Mouse (Mus musculus) liver, postnatal 0 days (tissue): ENCODE measurements at regions not wholly inside any gene's neighbourhood (a gene's known extent, or its start where the extent isn't known, plus 50 kb on each side); places are given as distances from the start of the nearest gene placed in this dataset.

Experiments
- CTCF ChIP-seq: sonication (generic); IDR thresholded peaks from 2 replicates; pipeline ENCODE4 v1.5.1; 2016; ENCODE audit warnings: antibody characterized with exemption, low read depth
- EP300 ChIP-seq: IDR thresholded peaks from 2 replicates; pipeline ENCODE4 v1.6.1; 2016; ENCODE audit warnings: antibody characterized with exemption, low read depth, mild to moderate bottlenecking

- TF ChIP-seq CTCF (no peak), EP300 (no peak)
Observed at GRCm38 (mm10) chr5:149926786-149927185, 91.7 kb upstream of the Rxfp2 start.
